Mouse (Mus musculus) kidney, postnatal 4 days (tissue): ENCODE data around the gene Gm9964.
"Not testable (repeated sequence)": the region's sequence is repeated elsewhere in the genome, so short reads cannot be mapped to it uniquely, and the experiment has no call there.

Experiments used
- DNase-seq, 2 experiments: peaks; one replicate each; pipeline ENCODE4 v3.0.0; 2021; ENCODE audit warnings: mixed read lengths in 2 of 2

The Gm9964 gene

DNA sequence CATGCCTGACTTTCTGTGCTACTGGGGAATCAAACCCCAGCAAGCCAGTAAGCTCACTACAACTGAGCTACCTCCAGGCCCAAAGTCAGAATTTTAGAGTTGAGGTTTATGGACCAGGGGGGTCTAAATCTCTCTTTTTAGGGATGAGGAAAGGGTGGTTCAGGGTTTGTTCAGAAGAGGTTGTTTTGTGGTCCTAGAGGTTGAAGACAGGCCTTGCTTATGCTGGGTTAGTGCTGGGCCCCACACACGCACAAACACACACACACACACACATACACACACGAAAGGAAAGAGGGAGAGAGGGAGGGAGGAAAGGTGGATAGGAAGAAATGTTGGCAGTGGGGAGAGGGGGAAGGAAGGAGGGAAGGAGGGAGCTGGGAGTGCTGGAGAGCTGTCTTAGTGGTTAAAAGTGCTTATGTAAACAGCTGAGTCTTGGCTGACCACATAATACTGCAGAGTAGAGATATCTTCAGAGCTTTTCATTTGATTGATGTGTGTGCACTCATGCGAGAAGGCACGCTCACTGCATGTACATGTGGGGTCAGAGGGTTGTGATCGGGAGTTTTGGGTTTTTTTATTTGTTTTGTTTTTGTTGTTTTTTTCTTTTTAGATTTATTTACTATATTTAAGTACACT lies at the start of gene Gm9964:
Gene Gm9964, minus strand, starts transcription at position 51 of the 636 bp plus-strand sequence.
- no peak for DNase-seq

DNA sequence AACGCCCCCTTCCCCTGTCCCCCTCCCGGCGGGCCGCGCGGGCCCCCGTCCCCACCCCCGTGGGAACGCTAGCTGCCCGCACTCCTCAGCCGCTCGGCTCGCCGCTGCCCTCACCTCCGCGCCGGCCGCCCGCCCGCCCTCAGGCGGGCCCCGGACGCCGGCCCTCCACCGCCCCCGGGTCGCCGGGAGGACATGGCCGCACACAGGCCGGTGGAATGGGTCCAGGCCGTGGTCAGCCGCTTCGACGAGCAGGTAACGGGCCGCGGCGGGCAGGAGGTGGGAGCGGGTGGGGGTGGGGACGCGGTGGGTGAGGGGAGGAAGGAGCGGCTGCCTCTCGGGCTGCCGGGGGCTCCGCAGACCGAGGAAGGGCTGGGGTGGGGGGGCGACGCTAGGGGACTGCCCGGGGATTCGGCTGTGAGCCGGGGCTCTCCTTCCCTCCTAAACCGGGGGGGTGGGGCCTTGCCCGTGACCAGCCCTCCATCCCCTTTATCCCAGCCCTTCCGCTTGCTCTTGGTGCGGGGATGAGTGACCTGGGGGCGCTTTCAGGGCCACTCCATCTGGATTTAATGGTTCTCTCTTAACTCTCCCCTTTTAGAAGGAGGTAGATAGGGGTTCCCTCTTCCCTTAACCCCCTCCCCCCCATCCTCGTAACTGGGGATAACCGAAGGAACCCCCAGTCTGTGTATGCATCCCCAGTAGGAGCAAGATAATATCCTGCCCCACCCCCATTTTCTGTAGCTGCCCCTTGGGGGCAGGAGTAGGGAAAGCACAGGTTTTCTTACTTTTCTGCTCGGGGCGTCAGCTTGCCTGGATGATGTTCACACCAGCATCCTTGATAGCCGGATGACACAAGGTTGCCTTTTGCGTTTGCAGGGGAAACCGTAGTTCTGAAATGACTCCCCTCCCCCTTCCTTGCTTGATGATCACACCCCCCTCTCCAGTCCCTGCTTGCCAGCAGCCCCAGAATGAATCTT lies 43.4 kb upstream of the Gm9964 start:
- peak; percentile 69 to 78 for DNase-seq

DNA sequence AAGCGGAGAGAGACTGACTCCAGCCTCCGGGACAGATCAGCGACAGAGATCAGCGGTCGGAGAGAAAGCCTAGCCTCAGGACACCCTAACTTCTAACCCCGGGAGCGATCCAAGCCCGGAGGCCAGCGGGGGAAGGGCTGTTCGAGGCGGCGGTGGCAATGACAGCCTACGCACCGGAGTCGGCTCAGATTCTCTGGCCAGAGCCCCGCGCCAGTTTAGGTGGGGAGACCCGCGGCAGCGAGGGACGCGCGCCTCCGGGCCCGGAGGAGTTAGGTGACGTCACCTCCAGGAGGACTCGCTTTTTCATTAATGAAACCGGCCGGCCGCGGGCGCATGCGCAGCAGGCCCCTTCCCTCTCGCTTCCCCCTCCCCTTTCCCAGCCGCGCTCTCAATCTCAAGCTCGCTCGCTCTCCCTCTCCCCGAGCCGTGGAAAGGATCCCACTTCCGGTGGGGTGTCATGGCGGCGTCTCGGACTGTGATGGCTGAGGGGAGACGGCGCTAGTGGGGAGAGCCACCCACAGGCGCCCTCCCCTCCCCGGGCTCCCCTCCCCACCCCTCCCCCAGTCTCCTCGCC lies 42.6 kb upstream of the Gm9964 start, which contains the start of gene Nf1:
Gene Nf1, plus strand, starts transcription at position 460 of the 574 bp plus-strand sequence.
- DNase-seq, result peak; percentile 97 to 98

DNA sequence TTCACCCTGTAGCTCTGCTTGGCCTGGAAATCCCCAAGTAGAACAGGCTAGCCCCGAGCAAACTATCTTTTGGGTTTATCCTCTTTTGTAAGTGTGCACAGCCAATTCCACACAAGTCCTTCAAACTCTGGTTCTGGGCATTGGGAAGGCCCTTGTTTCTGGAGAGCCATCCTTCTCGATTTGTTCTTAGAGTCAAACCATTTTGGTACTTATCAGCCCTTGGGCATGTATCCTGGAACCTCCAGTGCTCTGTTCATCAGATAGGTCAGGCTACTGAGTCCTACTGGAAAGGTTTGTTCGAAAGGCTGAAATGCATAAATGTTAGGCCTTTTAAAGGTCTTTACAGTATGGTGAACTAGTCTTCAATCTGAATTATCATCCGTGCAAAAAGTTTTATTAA lies 41.9 kb upstream of the Gm9964 start:
- DNase-seq, result no peak

DNA sequence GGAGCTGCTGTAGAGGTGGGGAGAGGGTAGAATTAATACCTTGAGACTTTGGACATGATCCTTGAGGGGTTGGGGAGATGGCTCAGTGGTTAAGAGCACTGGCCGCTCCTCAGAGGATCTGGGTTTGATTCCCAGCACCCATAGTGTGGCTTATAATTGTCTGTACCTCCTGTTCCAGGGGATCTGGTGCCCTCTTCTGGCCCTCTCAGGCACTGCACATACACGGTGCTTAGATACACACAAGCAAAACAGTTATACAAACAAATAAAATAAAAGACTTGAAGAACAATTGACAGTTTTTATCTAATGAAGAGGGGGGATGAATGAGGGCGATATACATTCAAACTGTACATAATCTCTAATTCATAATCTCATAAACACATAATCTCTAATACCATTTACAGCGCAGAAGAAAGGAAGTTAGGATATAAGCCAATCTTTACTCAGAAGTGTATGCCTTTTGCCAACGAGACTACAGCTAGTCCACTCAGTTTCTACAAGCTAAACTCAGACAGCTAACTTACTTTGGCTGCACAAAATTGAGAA lies 40.1 kb upstream of the Gm9964 start:
- peak; percentile 32 to 33 for DNase-seq

DNA sequence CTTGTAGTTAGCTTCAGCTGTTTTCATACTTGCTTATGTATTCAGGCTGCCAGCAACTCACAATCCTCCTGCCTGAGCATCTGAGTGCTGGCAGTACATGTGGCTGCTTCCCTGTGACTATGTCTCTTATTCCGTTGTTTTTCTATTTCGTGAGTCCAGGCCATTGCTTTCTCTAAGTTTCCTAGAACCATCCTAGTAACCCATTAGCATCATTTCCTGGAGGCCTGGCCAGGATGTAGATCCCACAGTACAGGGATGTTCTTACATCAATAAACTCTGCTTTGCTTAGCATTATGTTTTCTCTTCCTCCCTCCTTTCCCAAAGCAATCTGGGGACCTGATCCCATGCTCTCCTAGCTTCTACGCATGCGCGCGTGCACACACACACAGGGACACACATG lies 38.4 kb upstream of the Gm9964 start:
- DNase-seq, result no peak

DNA sequence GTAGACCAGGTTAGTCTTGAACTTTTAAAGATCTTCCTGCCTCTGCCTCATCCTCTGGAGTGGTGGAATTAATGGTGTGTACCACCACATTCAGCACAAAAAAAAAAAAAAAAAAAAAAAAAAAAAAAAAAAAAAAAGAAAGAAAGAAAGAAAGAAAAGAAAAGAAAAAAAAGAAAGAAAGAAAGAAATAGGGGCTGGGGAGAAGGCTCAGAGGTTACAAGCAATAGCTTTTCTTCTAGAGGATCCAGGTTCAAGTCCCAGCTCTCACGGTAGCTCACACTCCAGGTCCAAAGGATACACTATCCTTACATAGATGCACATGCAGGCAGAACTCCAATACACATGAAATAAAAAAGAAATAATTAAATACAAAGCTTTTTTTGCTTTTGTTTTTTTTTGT lies 32.9 kb upstream of the Gm9964 start:
- DNase-seq, result no peak

DNA sequence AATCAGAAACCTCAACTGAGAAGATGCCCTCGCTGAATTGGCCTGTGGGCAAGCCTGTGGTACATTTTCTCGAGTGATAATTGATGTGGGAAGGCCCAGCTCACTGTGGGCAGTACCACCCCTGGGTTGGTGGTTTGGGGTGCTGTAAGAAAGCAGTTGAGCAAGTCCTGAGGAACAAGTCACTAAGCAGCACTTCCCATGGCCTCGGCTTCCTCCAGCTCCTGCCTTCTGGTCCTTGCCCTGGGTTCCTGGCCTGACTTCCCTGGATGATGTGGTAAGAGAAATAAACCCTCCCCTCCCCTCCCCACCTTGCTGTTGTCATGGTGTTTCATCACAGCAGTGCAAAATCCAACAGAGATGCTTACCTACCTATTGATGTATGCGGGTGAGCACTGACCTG lies 31.4 kb upstream of the Gm9964 start:
- DNase-seq, result no peak

DNA sequence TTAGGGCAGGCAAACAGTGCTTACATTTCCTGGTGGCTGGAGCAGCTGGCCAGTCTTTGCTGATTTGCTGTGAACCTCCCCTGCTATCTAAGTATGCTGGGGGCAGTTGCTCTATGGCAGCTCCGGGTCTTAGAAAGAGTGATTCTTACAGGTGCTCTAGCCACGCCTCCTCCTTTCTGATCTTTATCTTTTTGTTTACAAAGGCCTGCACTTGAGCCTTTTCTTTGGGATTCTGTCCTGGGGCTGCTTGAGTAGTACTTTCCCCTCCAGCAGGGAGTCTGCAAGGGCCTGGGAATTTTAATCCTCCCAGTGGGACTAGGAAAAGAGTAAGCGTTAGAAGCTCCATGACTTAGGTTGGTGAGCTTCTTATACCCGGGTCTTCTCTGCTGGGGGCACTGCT lies 30.4 kb upstream of the Gm9964 start:
- DNase-seq, result no peak

DNA sequence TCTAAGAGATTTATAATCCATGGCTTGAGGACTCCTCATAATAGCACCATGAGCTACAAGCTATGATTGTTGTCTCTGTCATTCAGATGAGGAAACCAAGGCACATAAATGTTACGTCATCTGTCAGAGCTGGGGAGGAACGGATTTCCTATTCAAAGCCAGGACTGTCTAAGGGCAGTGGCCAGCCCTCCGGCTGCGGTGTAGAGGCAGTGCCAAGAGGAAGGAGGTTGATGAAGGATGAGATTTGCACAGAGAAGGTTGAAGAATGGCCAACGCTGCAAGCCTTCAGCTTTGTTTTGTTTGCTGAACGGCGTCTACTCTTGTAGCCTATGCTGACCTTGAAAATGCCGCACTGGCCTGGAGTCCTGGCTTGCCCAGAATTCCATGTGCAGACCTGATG lies 29.0 kb upstream of the Gm9964 start:
- DNase-seq, result peak in 1 of 2 experiments; percentile 12

DNA sequence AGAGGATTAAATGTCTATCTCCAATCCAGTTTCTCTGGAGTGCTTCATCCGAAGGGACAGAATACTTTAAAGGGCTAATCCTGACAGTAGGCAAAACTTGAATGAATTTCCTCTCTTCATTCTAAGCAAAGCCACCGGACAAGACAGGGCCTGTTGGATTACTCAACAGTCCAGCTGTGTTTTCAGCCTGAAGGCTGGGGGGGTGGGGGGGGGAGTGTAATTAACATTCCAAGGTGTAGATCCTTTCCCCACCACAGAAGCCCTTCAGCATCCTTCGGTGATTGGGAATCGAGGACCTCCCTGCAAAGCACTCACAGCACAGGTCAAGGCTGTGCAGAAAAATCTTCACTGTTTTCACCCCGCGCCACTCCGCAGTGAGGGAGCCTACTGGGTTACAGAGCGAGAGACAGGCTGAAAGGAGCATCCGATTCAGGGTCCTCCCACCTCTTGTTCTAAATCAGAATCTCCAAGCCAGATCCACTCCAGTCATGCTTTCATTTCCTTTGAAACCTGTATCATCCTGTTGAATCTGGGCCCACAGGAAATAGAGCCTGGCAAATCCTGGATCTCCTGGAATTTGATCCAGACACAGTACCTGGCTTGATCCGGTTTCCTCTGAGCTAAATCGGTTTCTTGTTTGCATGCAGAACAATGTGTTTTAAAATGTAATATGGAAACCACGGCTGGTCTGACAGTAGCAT lies 27.4 kb upstream of the Gm9964 start:
- peak in 1 of 2 experiments; percentile 20 for DNase-seq

DNA sequence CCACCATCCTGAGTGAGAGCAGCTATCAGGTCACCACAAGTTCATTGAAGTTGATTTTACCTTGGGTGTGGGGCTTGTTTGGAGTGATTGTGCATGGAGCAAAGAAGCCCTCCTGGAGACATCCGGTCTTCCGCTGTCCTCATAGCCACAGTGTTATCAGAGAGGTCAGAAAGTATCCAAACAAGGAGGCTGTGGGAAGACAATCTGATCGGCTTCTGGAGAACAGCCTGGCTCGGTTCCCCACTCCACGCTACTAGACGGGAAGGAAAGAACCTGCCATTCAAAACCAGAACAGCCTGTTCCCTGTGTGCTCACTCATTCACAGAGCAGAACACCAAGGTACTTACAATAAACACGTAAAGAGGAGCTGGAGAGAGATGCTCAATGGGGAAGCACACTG lies 23.1 kb upstream of the Gm9964 start:
- DNase-seq, result no peak

DNA sequence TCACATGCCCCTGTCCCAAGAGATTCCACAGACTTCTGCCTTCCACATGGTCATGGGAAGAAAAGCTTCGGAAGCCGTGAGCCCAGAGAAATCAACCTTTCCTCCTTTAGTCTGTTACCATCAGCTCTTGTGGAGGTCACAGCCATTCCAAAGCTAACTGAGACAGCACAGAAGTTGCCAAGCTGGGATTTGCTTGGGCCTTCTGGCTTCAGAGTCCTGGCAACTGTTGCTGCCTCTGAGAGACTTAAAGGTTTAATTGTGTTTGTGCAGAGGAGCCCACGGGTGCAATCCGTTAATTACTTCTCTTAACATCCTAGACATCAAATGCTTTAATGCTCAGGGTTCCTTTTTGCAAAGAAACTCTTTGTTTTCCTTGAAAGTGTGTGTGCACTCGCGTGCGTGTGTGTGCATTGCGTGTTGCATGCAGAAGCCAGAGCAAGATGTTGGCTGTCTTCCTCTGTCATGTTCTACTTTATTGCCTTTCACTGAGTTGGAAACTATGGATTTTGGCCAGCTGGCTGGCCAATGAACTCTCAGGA lies 20.2 kb upstream of the Gm9964 start:
- DNase-seq, result no peak

DNA sequence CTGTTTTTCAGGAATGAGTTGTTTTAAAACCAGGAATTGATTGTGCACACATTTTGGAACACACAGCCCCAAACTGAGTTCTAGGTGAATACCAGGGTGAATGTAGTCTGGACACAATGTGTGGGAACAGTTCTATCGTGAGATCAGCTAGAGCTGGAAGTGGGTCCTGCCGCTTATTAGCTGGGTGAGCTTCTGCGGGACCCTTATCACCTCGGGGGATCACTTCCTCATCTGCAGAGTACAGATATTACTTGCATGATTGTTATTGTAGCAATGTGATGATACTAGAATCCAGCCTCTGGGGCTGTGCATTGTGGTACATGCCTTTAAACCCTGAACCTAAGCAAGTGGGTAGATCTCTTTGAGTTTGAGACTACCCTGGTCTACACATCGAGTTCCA lies 13.8 kb upstream of the Gm9964 start:
- DNase-seq, result no peak

DNA sequence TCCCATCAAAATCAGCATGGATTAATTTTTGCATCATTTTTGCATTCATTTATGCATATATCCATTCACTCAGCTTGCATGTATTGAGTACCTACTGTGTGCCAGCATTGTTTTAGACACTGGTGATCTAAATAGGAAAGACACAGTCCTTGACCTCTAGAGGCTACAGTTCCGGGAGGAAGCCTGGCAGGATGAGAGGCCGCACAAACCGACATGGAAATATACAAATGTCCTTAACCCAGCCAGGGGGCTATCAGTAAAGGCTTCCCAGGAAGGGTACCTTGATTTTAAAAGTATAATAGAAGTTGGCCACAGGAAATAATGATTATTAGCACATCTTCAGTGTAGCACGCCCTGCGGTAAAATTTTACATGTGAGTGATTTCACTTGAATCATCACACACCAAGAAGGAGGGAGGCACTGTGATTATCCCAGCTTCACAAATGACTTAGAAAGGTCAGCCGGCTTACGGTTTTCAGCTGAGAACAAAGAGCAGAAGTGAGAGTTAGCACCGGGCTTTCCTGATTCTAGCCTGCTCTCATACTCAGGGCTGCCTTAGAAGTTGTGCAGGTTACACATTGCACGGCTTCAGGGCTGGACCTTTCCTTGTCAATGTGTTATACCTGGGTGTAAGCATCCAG lies 11.0 kb upstream of the Gm9964 start:
- DNase-seq, result no peak

DNA sequence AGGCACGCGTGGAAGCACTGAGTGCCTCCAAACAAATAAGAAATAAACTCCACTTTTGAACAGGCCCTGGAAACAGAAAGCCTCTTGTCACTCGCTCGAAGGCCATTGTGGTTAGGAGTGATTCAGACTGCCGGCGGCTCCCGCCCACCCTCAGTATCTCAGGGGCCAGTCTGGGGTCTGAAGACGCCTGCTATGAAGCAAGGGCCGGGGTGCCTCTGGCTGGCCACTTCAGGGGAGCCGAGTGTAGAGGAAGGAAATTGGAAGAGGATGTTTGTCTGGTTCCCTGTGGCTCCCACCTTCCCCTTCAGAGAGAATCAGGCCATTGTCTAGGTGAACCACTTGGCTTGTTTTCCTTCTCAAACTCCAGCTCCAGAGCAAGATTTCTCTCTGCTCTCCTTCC lies 10.3 kb upstream of the Gm9964 start:
- DNase-seq, result peak; percentile 40 to 62

DNA sequence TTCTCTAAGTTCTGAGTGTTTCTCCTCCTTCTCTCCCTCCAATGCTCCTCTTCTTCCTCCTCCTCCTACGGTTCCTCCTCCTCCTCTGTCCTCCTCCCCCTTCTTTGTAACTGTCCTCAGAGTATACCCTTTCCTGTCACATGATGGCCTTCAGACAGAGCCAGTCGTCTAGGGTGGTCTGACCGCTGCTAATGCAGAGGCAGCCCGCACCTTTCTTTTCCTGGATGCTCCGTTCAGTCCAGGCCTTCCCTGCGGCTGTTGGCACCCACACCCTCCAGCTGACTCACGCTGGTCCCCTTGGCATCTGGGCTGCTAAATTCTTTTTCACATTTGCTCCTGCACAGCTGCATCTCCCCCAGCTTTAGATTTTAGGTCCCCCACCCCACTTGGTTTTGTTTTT lies 9.8 kb upstream of the Gm9964 start:
- peak; percentile 37 to 51 for DNase-seq

DNA sequence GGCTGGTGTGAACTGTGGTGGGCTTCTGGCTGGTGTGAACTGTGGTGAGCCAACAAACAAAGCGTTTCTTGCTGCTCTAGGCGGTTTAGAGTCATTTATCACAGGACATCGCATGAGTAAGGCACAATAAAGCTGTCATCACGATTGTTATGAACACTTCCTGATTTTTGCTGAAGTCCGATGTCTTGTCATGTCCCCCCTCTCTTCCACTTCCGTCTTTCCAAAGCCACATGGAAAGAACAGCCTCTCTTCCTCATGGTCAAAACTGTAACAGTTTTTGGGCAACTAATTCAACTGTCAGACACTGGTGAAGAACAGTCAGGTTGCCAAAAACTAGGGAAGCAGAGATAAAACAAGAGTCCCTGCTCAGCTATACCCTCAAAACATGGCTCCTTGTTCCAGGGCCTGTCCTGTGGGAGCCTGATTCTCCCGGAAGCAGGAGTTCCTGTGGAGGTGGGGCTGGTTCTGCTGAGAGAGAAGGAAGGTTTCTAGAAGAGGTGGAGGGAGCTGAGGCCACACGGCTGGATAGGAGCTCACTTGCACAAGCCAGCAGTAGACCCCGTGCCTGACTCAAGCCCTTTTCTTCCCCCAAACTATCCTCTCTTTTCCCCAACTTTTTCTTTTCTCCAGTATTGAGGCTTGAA lies 9.1 kb upstream of the Gm9964 start:
- DNase-seq, result peak in 1 of 2 experiments; percentile 51

DNA sequence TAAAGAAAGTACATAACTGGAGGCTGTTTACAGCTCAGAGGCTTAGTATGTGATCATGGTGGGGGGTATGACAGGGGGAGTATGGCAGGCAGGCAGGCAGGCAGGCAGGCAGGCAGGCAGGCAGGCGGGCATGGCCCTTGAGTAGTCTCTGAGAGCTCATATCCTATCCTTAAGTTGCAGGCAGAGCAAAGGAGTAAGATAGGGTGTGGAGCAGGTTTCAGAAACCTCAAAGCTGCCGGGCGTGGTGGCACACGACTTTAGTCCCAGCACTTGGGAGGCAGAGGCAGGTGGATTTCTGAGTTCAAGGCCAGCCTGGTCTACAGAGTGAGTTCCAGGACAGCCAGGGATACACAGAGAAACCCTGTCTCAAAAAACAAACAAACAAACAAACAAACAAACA lies 7.5 kb upstream of the Gm9964 start:
- DNase-seq, result not testable (repeated sequence)

DNA sequence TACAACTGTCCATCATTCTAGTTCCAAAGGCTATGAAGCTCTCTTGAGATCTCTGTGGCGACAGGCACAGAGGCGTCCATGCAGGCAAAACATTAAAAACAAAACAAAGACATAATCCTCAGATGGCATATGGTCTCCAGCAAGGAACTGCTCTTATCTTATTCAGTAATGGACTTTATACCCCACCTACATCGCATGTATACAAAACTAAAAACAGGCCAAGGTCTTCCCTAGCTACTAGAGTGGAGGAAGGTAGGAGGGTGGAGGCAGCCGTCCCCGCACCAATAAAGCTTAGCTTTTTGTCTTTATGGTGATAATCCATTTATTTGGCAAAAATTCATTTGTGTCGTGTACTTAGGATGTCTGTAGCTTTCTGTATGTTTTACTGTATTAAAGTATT lies 6.4 kb upstream of the Gm9964 start:
- DNase-seq, result no peak

DNA sequence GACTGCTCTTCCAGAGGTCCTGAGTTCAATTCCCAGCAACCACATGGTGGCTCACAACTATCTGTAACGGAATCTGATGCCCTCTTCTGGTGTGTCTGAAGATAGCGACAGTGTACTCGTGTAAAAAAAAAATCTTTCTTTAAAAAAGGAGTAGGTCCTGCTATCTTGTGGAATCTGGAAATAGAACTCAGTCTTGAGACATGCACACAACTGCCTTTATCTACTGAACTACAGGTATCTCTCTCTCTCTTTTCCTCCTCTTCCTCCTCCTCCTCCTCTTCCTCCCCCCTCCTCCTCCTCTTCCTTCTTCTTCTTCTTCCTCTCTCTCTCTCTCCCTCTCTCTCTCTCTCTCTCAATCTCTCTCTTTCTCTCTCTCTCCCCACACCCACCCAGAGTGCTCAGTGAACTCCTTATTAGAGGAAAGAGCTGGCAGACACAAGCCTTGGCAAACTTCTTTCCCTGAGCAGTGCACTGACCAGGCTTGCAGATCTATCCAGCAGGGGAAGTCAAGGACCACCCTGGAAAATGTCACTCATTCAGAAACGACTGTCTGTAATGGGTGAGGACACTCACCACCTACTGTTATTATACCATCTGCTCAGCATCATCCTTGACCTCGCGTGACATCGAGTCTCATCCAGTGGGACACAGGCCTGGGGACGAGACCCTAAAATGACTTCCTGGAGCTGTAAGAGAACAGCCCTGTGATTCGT lies 3.2 kb upstream of the Gm9964 start:
- no peak for DNase-seq
